Mouse (Mus musculus) CH12.LX (cell line): ENCODE results near the gene Khk.

Experiments
- CHD1 ChIP-seq: IDR thresholded peaks from 2 replicates; pipeline ENCODE4 v1.6.1; 2012; ENCODE audit warnings: low read depth, low read length, improper control_type of control experiment, inconsistent platforms
- CTCF ChIP-seq, 2 experiments: IDR thresholded peaks in 1 of 2; conservative IDR thresholded peaks in 1 of 2; 2 replicates each; pipeline ENCODE4 v1.5.1; 2011 to 2012; ENCODE audit warnings: low read depth in 2 of 2, low read length in 2 of 2, improper control_type of control experiment in 1 of 2, inconsistent platforms in 1 of 2, mild to moderate bottlenecking in 1 of 2, moderate library complexity in 1 of 2
- EP300 ChIP-seq: IDR thresholded peaks from 2 replicates; pipeline ENCODE4 v1.6.1; 2011; ENCODE audit warnings: low read length, improper control_type of control experiment
- HCFC1 ChIP-seq: IDR thresholded peaks from 2 replicates; pipeline ENCODE4 v1.6.1; 2012; ENCODE audit warnings: low read depth, mild to moderate bottlenecking, inconsistent platforms, low read length, improper control_type of control experiment
- POLR2A ChIP-seq: IDR thresholded peaks from 2 replicates; pipeline ENCODE4 v1.6.1; 2011; ENCODE audit warnings: low read depth, mild to moderate bottlenecking, improper control_type of control experiment, low read length
- SMC3 ChIP-seq: IDR thresholded peaks from 2 replicates; pipeline ENCODE4 v1.6.1; 2011; ENCODE audit warnings: low read depth, low read length, improper control_type of control experiment
- TBP ChIP-seq: conservative IDR thresholded peaks from 2 replicates; pipeline ENCODE4 v1.6.1; 2011; ENCODE audit warnings: low read depth, low read length, improper control_type of control experiment
- USF2 ChIP-seq: conservative IDR thresholded peaks from 2 replicates; pipeline ENCODE4 v1.6.1; 2011; ENCODE audit warnings: low read depth, low read length, improper control_type of control experiment
- ZC3H11A ChIP-seq: IDR thresholded peaks from 2 replicates; pipeline ENCODE4 v1.6.1; 2012; ENCODE audit warnings: low read depth, mild to moderate bottlenecking, inconsistent platforms, low read length, improper control_type of control experiment

DNA sequence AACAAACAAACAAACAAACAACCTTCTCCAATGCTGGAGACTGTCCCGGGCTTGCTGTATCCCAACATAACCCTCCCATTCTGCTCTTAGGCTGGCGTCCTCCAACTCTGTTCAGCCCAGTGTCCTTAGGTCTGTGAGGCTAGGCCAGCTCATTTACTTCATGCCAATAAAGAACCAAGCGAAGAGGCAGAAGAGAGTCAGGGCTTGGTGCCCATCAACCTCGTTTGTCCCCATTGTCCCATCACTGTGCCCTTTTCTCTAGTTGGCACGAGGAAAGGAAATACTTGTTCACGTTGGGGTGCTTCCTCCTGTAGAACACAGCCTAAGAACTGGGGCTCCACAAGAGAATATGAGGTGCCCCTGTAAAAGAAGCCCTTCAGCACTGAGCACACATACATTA lies 30.5 kb downstream of the Khk start:
- TF ChIP-seq CTCF (conservative IDR thresholded peaks at IDR 0.05 in 1 of 2, IDR thresholded peaks at IDR 0.05 in 1 of 2; ENCODE audit: low read depth in 2 of 2, low read length in 2 of 2): no peak
- TF ChIP-seq POLR2A: no peak
- TF ChIP-seq ZC3H11A: no peak
- no peak for TF ChIP-seq SMC3
- TF ChIP-seq CHD1: no peak
- no peak for TF ChIP-seq EP300
- TF ChIP-seq TBP: no peak
- TF ChIP-seq USF2: no peak
- TF ChIP-seq HCFC1: no peak
